Mouse (Mus musculus): ENCODE measurements around the gene Dao.

GRCm38 (mm10) chr5:113996458-113996857 lies 7.0 kb upstream of the Dao start:
- TF ChIP-seq CTCF (conservative IDR thresholded peaks at IDR 0.05; ENCODE audit: insufficient read depth, insufficient read length, low read depth, low read length) (no peak), POLR2A (IDR thresholded peaks at IDR 0.05; ENCODE audit: low read depth, low read length) (no peak)
